Mouse (Mus musculus) cerebellum, adult (tissue): ENCODE results near the gene Htra1.

Experiments
- ATAC-seq: cut with Nextera tagmentation; 2 replicates; pipeline ENCODE4 v1.9.2; 2017; ENCODE audit warnings: mild to moderate bottlenecking, moderate library complexity, mixed read lengths; ENCODE audit not compliant: insufficient number of reproducible peaks, low FRiP score, low TSS enrichment

Gene Htra1

DNA sequence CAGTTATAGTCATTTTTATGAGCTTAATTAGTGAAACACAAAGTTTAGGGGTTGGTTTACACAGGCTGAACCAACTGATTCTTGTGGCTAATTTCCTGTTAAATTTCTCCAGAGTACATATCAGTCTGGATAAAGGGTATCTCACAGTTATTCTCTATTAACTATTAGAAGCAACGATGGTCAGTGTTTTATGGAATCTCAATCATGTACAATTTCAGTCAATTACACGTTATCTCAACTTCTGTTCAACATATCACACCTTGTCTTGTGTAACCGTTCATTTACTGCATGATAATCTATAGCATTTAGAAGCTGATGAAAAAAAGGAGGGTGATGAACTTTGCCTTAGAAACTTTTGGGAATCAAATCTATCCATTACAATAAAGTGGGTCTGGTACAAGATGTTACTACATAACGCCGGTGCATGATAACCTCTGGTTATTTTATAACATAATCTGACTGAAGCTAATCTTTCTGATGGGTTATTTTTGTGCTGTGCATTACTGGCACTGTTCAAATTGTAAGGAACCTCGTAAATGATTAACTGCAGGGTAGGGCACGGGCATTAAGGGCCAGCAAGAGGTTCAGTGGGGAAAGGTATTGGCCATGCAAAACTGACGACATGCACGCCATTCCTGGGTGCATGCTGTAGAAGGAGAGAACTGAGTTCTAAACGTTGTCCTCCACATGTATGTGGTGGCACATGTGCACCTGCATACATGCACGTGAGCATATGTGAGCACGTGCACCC lies 66.2 kb downstream of the Htra1 start:
- ATAC-seq: no peak

DNA sequence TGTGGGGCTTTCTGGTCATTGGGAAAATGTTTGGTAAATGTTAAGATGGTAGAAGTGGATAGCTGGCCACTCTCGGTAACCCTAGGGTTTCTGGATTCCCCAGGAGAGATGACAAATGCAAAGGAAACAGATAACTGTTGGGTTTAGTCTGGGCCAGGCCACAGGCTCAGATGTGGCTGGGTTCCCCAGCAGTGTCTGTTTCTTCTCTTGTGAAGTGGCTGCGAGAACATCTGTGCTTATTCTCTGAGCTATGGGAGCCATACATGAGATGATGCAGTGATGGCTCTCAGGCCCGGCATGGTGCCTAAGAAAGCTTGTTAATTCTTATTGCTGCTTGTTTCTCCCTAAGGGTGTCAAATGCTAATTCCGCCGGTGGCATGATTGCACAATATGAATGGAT lies 68.2 kb downstream of the Htra1 start:
- ATAC-seq: no peak

- no peak for ATAC-seq
Measured at GRCm38 (mm10) chr7:131007221-131007620, 71.3 kb downstream of the Htra1 start.

DNA sequence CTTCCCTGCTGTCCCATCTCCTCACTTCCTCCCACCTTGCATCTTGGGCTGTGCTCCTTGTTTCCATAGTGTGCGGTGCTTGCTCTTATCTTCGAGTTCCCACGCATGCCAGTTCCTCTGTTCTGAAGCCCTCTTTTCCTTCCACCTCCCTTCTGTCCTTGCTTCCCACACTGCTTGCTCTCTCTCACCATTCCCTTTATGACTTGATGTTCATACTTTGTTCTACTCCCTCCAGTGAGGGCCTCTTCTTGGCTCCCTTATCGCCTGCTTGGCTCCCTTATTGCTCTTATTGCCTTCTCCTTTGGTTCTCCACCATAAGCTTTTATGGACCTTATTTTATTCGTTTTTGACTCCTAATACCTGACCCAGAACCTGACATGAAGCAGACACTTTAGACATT lies 73.3 kb downstream of the Htra1 start:
- no peak for ATAC-seq

GRCm38 (mm10) chr7:131011901-131012300 lies 76.0 kb downstream of the Htra1 start:
- no peak for ATAC-seq

GRCm38 (mm10) chr7:131019181-131019580 lies 83.3 kb downstream of the Htra1 start:
- ATAC-seq: no peak

DNA sequence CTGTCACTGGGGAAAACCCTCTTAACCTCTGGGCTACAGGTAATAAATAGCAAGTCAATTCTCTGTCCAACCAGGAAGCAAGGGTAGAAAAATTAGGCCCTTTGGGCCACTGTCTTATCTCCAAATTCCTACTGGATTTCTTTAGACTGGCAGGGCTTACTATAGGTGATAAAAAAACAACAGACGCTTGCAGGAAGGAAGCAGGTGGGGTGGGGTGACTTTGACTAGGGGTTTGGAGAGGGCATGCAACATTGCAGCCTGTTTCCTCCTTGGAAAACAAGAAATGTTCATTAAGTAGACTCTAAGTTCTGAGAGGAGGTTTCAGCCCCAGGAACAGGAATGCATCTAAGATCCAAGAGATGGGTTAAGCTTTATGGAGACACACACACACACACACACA lies 88.9 kb downstream of the Htra1 start:
- ATAC-seq: no peak

DNA sequence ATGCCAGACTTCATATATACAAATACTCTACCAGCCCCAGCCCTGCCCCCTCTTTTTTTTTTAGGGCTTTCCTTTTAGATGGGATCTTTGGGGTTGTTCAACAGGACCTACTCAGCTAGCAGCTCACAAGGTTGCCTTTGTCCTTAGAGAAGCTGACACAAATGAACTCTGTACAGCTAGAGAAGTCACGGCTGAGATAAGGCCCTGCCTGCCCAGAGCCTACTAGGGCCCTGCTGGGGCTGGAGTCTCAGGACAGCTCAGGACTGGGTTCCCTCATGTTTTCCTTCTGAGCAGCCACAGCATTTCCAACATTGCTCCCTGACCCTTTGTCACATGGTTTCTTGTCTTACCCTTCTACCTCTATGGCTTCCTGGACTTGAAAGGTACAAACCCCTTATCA lies 91.6 kb downstream of the Htra1 start:
- no peak for ATAC-seq

GRCm38 (mm10) chr7:131031755-131032154 lies 95.8 kb downstream of the Htra1 start, which contains the start of gene Dmbt1:
Gene Dmbt1 (plus strand): TSS chr7:131032053.
- no peak for ATAC-seq
